1 mouse cellular context compared by ENCODE assay signal in the genomic region with DNA sequence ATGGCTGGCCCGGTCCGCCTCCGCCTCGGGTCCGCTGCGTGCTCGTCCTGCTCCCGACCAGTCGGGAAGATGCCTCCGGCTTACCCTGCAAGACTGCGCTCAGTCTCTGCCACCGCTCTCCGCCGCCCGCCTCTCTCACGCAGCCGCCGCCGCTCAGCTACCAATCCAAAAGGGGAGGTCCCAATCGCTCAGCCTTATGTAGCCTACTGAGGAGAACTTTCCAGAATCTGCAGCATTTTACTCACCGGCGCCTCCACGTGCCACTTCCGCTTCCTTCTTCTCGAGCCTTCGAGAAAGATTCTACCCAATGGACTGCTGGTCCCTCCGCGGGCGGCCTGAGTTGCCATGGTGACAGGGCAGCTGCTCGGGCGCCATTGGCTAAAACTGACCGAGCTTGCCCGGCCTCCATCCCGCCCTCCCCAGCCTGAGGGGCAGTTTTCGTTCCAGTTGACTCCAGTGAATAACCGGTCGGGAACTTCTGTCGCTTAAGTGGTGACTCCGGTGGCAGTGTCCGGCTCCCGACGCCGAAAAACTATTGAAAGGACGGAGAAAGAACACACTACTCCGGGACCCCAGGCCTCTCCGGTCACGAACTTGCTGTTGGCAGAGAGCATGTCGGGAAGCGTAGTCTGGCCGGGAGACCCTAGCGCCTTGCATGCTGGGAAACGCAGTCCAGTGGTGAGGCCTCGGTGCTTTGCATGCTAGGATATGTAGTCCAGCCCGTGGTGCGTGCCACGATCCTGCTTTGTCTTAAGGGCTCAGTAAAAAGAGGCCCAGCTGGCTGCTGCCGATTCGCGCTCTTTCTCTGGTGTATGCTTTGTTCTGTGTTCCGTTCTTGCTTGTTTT.
TF ChIP-seq lines count a peak whose summit lies in the region.

A gene (minus strand): TSS at position 302 of the 846 bp plus-strand sequence.

TF ChIP-seq in CH12.LX, 34 proteins besides CTCF, POLR2A, EP300 and RAD21 (continued from another document):
- TF ChIP-seq USF2 (conservative IDR thresholded peaks at IDR 0.05; ENCODE audit: low read depth, low read length), result no peak
- no peak for TF ChIP-seq CHD1 (IDR thresholded peaks at IDR 0.05; ENCODE audit: low read depth, low read length)
- TF ChIP-seq NRF1 (IDR thresholded peaks at IDR 0.05; ENCODE audit: low read depth, low read length), result peak; percentile 60
- no peak for TF ChIP-seq ZNF384 (IDR thresholded peaks at IDR 0.05; ENCODE audit: low read depth, low read length)
- TF ChIP-seq TBP (conservative IDR thresholded peaks at IDR 0.05; ENCODE audit: low read depth, low read length), result peak; percentile 93
- 0 out of 2 replicates have a peak, but pooled peaks have one; percentile 58 for TF ChIP-seq UBTF (IDR thresholded peaks at IDR 0.05; ENCODE audit: low read depth, low read length)
- peak; percentile 95 for TF ChIP-seq ELF1 (IDR thresholded peaks at IDR 0.05; ENCODE audit: low read depth, low read length)
- TF ChIP-seq USF1 (IDR thresholded peaks at IDR 0.05; ENCODE audit: low read depth, low read length), result peak; percentile 57
- TF ChIP-seq ETS1 (conservative IDR thresholded peaks at IDR 0.05; ENCODE audit: low read depth, low read length), result peak; percentile 59; the same call in 1 of the 2 replicates
- peak; percentile 92 for TF ChIP-seq MYC (IDR thresholded peaks at IDR 0.05; ENCODE audit: low read depth, low read length)
- TF ChIP-seq MEF2A (IDR thresholded peaks at IDR 0.05; ENCODE audit: borderline replicate concordance, low read depth, low read length), result peak; percentile 46; the same call in 1 of the 2 replicates
- TF ChIP-seq MAX (IDR thresholded peaks at IDR 0.05; ENCODE audit: low read length), result peak; percentile 92
- peak; percentile 38 for TF ChIP-seq IRF4 (IDR thresholded peaks at IDR 0.05; ENCODE audit: low read depth, low read length)
- peak; percentile 82; the same call in 1 of the 2 replicates for TF ChIP-seq ZMIZ1 (IDR thresholded peaks at IDR 0.05; ENCODE audit: low read depth, low read length)
- no peak for TF ChIP-seq ZC3H11A (IDR thresholded peaks at IDR 0.05; ENCODE audit: low read depth, low read length)
- no peak for TF ChIP-seq JUND (conservative IDR thresholded peaks at IDR 0.05; ENCODE audit: low read depth, low read length)
- TF ChIP-seq HCFC1 (IDR thresholded peaks at IDR 0.05; ENCODE audit: low read depth, low read length), result peak; percentile 95
- TF ChIP-seq JUN (IDR thresholded peaks at IDR 0.05; ENCODE audit: insufficient read depth, low read depth, low read length), result no peak
- TF ChIP-seq CHD2 (IDR thresholded peaks at IDR 0.05; ENCODE audit: low read length), result peak; percentile 48; the same call in 1 of the 2 replicates
- peak; percentile 100 for TF ChIP-seq MXI1 (IDR thresholded peaks at IDR 0.05; ENCODE audit: low read depth, low read length)
- 0 out of 2 replicates have a peak, but pooled peaks have one; percentile 44 for TF ChIP-seq RCOR1 (conservative IDR thresholded peaks at IDR 0.05; ENCODE audit: low read depth, low read length)
- TF ChIP-seq MAFK (IDR thresholded peaks at IDR 0.05; ENCODE audit: insufficient replicate concordance, low read length), result no peak
TF ChIP-seq in CH12.LX: peak in this region for 23.
